In the genomic region with DNA sequence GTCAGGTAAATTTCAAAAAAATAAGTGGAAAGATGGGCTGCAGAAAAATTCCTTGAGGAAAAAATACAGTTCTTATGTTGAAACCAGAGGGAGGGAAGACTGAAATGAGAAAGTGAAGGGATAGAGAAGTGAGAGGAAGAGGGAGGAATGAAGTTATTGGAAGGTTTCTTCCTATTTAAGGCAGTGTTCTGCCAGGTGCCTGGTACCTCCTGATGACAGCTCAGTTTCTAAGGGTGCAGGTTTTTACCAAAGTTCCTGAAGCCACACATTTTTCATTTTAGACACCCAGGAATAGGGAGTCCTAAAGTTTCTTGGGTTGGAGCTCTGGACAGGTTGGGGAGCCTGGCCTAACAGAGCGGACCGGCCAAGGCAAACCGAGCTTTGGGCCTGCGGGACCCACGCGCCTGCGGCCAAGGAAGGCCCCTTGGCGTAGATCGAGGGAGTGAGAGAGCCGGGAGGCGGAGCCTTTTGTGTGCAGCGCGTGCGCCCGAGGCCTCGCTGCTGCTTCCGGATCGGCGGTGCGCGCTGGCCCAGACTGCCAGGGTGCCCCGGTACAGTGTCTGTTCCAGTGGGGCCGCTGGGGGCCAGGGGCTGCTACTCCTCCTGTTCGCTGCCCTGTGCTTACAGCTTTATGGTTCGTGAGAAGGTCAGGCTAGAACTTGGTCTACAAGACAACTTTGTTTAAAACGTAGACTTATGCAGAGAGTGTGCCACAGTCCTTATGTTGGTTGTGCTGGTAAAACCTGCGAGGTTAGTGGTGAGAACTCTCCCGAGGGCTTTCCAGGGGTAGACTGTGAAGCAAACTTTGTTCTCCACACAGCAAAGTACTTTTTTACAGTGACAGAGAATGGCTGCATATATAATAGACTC, we compare ENCODE assay signal across 8 mouse cellular contexts. TPM values are rescaled to one million over a fixed set of nuclear protein-coding genes. Genes with fewer than 3 reads are reported as not detected.
DNase-seq lines count a peak whose midpoint lies in the region; ATAC-seq lines count a peak whose summit lies in the region.

No protein-coding gene starts in this region.

- peak; percentile 84 for ATAC-seq in embryonic facial prominence, embryonic 12.5 days (ENCODE audit: insufficient number of reproducible peaks, insufficient read depth, low FRiP score, low TSS enrichment)
- peak; percentile 94 for ATAC-seq in kidney, embryonic 14.5 days (ENCODE audit: low FRiP score, low TSS enrichment)
- ATAC-seq in lung, embryonic 16.5 days (ENCODE audit: low read depth): peak; percentile 93

- H3K4me3 ChIP-seq in embryonic facial prominence, embryonic 12.5 days: peak overlapping the region; percentile 44
- peak overlapping the region; percentile 53 for H3K4me3 ChIP-seq in heart, embryonic 10.5 days
- H3K4me3 ChIP-seq in kidney, embryonic 14.5 days (ENCODE audit: low read length): peak overlapping the region; percentile 46
- H3K4me3 ChIP-seq in lung, embryonic 16.5 days (ENCODE audit: low read length): peak overlapping the region; percentile 50

- peak overlapping the region; percentile 60 for H3K9ac ChIP-seq in embryonic facial prominence, embryonic 12.5 days
- peak overlapping the region; percentile 62 for H3K9ac ChIP-seq in kidney, embryonic 14.5 days (ENCODE audit: low read depth, low read length)
- H3K9ac ChIP-seq in lung, embryonic 16.5 days (ENCODE audit: low read length): peak overlapping the region; percentile 69

- peak overlapping the region; percentile 82 for H3K4me2 ChIP-seq in embryonic facial prominence, embryonic 12.5 days (replicated peaks)
- H3K4me2 ChIP-seq in kidney, embryonic 14.5 days (replicated peaks; ENCODE audit: low read depth, low read length): peak overlapping the region; percentile 76
- peak overlapping the region; percentile 67 for H3K4me2 ChIP-seq in lung, embryonic 16.5 days (ENCODE audit: low read depth, low read length)

- DNase-seq in B cell, adult 2 months: peak; percentile 80 to 81
- DNase-seq in adrenal gland, adult (ENCODE audit: inconsistent age in 2 of 2, low spot score in 1 of 2): peak; percentile 84 to 94
- peak; percentile 92 for DNase-seq in heart, embryonic 10.5 days (ENCODE audit: low spot score)
- DNase-seq in ovary, adult 18-20 months (ENCODE audit: low spot score): peak; percentile 61
- DNase-seq in thymus, postnatal 25 days: peak; percentile 80

- no peaks in the 10 kb centered on the region for H3K36me3 ChIP-seq in embryonic facial prominence, embryonic 12.5 days
- 0 out of 2 replicates have a peak, but pooled peaks cover 2% of the 10 kb centered on the region for H3K36me3 ChIP-seq in heart, embryonic 10.5 days
- H3K36me3 ChIP-seq in kidney, embryonic 14.5 days (ENCODE audit: control insufficient read depth, insufficient read depth, low read length): no peaks in the 10 kb centered on the region
- H3K36me3 ChIP-seq in lung, embryonic 16.5 days (ENCODE audit: control insufficient read depth, insufficient read depth, low read length): no peaks in the 10 kb centered on the region

- 2% methylated on average over 28 of the region's 28 CpGs for WGBS in embryonic facial prominence, embryonic 12.5 days
- 1% methylated on average over 28 of the region's 28 CpGs for WGBS in heart, embryonic 10.5 days
- WGBS in kidney, embryonic 14.5 days: under 1% methylated on average over 28 of the region's 28 CpGs
- 0% methylated on average over 28 of the region's 28 CpGs for WGBS in lung, embryonic 16.5 days

- peaks cover 9% of the 10 kb centered on the region; the same call in 1 of the 2 replicates for H3K4me1 ChIP-seq in embryonic facial prominence, embryonic 12.5 days
- H3K4me1 ChIP-seq in heart, embryonic 10.5 days: peaks cover 20% of the 10 kb centered on the region; the same call in 1 of the 2 replicates
- H3K4me1 ChIP-seq in kidney, embryonic 14.5 days (ENCODE audit: control insufficient read depth, insufficient read depth, low read length): peaks cover 11% of the 10 kb centered on the region; the same call in 1 of the 2 replicates
- peaks cover 18% of the 10 kb centered on the region for H3K4me1 ChIP-seq in lung, embryonic 16.5 days (replicated peaks; ENCODE audit: control insufficient read depth, insufficient read depth, low read length)

- peak overlapping the region; percentile 70 for H3K27ac ChIP-seq in embryonic facial prominence, embryonic 12.5 days
- peak overlapping the region; percentile 78 for H3K27ac ChIP-seq in heart, embryonic 10.5 days
- H3K27ac ChIP-seq in kidney, embryonic 14.5 days (ENCODE audit: low read depth, low read length): peak overlapping the region; percentile 76
- H3K27ac ChIP-seq in lung, embryonic 16.5 days (ENCODE audit: low read length): peak overlapping the region; percentile 67

- H3K9me3 ChIP-seq in embryonic facial prominence, embryonic 12.5 days: no peaks in the 10 kb centered on the region
- no peaks in the 10 kb centered on the region for H3K9me3 ChIP-seq in heart, embryonic 10.5 days
- no peaks in the 10 kb centered on the region for H3K9me3 ChIP-seq in kidney, embryonic 14.5 days (ENCODE audit: control insufficient read depth, low read length)
- H3K9me3 ChIP-seq in lung, embryonic 16.5 days (ENCODE audit: control insufficient read depth, low read length): no peaks in the 10 kb centered on the region

- H3K27me3 ChIP-seq in embryonic facial prominence, embryonic 12.5 days: no peaks in the 10 kb centered on the region
- no peaks in the 10 kb centered on the region for H3K27me3 ChIP-seq in heart, embryonic 10.5 days (ENCODE audit: insufficient read depth, poor library complexity, severe bottlenecking)
- no peaks in the 10 kb centered on the region for H3K27me3 ChIP-seq in kidney, embryonic 14.5 days (ENCODE audit: control insufficient read depth, insufficient read depth, low read length)
- no peaks in the 10 kb centered on the region for H3K27me3 ChIP-seq in lung, embryonic 16.5 days (ENCODE audit: control insufficient read depth, insufficient read depth, low read depth, low read length)

RNA-seq across cellular contexts. Expression of gene Zfp148, which starts 19.5 kb away (rescaled TPM):
- polyA plus RNA-seq in embryonic facial prominence, embryonic 12.5 days (2016; fragmentation: Nextera tagmentation; extraction: Ambion mirVana): 64.2 and 68.3 TPM in 2 replicates
- 38.0 and 43.5 TPM in 2 replicates for polyA plus RNA-seq in heart, embryonic 10.5 days (2016; fragmentation: Nextera tagmentation; extraction: Ambion mirVana)
- polyA plus RNA-seq in kidney, embryonic 14.5 days (2014; fragmentation: Nextera tagmentation; extraction: Ambion mirVana): 42.2 and 59.3 TPM in 2 replicates
- polyA plus RNA-seq in lung, embryonic 16.5 days (2015; fragmentation: Nextera tagmentation; extraction: Ambion mirVana): 52.5 and 57.2 TPM in 2 replicates

Comparison
In these comparisons a context has a peak if more than half of its experiments do, and no peak if none do; other contexts are left out.
1. Peak in every context shown above with its lines: DNase-seq, ATAC-seq, H3K4me3 ChIP-seq and H3K27ac ChIP-seq.